Mouse (Mus musculus) heart, postnatal 4 days (tissue): ENCODE results near the gene Rpl23. TPM values are rescaled to one million over a fixed set of nuclear protein-coding genes. Genes with fewer than 3 reads are reported as not detected.
"Not testable (repeated sequence)": the region's sequence is repeated elsewhere in the genome, so short reads cannot be mapped to it uniquely, and the experiment has no call there.

Source experiments
- DNase-seq: peaks from one replicate; pipeline ENCODE4 v3.0.0; 2021
- total RNA-seq, 2 experiments: library from RNA; stranded (reverse); gene quantifications; 2 replicates each; pipeline ENCODE4 v1.2.3; 2021

Gene Rpl23
- total RNA-seq, 2 experiments from 2014 or later = 738 to 764 TPM

DNA sequence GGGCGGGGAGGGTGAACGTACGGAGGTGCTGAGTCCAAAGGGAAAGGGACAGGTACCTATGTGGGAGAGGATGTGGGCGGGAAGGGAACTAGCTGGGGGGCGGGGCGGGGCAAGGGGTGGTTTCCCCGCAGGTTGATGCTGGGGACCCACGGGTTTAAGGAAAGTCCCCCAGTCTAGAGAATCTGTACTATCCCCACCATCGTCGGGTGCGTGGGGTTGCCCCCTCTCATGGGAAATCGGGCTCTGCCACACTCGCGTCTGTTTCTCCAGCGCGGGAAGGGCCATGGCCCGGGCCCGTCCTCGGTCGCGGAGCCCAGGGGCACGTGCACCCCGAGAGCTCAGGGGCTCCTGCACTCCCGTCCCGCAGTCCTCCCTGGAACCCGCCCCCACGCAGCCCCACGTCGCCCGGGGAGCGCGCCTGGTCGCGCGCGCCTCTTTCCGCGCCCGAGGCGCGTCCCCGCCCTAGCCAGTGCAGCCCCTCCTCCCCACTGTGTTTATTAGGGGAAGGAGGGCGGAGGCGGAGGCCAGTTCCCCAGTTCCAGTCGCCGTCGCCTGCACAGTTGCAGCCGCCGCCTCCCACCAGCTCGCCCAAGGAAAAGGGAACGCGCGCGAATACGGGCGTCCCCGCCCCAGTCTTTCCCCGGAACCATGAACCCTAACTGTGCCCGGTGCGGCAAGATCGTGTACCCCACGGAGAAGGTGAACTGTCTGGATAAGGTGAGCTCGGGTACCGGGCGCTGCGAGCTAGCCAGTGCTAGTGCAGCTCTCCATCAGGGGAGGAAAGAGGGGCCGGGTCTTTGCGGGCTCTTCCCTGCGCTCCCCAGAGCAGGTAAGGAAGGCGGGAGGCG is 17.1 kb upstream of the Rpl23 start:
- peak; percentile 88 for DNase-seq

DNA sequence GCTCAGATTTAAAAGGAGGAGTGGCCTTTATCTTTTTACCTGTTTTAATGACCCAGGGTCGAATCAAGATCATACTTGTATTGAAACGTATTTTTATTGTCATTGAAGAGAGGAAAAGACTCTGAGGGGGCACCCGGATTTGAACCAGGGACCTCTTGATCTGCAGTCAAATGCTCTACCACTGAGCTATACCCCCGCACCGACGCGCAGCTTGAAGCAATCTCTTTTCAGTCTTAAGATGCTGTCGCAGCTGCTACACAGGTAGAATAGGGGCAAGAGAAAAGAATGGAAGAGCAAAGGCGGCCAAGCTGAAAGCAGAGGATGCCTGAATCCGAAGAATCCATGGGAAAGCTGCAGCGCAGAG is 16.5 kb upstream of the Rpl23 start, which contains the start of gene Lasp1:
Lasp1 (plus strand) TSS at position 219 of the 364 bp plus-strand sequence.
- DNase-seq = peak; percentile 91

DNA sequence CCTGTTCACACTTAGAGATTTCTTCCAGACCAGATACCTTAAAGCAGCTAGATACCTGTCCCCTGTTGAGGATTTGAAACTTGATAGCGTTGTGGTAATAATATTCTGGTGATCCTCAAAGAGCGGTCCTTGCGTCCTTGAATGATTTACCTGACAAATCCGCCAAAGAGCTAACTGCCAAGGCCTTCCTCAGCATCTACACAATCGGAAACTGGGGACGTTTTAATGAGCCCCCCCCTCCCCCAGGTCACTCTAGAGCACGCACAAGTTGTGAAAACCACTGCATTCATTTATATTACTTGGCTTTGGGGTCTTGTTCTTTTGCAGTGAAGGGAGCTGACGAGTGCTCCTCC is 15.8 kb upstream of the Rpl23 start:
- no peak for DNase-seq

DNA sequence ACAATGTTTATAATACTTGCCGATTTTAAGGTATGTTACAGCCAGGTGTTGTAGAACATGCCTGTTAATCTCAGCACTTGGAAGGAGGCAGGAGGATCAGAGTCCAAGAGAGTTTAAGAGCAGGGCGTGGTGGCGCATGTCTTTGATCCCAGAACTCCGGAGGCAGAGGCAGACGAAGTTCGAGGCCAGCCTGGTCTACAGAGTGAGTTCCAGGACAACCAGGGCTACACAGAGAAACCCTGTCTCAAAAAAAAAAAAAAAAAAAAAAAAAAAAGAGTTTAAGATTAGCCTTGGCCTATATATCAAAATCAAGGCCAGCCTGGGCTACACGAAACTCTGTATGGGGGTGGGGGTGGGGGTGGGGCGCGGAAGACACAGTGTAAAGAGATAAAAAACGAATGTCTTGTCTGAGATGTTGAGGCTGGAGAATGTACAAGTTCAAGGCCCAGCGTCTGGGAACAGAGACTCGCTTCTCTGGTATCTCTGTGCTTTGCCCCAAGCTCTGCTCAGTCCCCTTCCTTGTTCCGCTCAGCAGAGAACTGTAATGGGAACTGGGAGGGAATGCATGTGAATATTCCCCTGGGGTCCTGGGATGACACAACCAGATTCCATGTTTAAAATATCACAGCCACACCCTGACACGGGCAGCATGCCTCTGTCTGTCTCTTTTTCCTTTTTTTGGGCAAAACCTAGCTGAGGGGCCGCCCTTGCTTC is 15.3 kb upstream of the Rpl23 start:
- DNase-seq = no peak

DNA sequence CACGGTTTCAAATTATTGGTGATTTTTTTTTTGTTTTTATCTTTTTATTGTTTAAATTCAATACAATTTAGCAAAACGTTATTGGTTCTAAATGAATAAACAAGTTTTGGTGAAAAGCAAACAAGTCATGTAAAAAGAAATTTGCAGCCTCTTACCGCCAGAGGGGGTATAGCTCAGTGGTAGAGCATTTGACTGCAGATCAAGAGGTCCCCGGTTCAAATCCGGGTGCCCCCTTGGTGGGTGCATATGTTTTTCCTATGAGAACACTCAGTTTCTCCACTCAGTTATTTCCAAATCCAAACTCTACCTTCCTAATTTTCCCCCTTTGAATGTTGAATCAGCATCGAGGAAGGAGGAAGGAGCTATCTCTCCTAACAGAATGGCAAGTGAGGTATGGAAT is 14.7 kb upstream of the Rpl23 start:
- DNase-seq = peak; percentile 75

DNA sequence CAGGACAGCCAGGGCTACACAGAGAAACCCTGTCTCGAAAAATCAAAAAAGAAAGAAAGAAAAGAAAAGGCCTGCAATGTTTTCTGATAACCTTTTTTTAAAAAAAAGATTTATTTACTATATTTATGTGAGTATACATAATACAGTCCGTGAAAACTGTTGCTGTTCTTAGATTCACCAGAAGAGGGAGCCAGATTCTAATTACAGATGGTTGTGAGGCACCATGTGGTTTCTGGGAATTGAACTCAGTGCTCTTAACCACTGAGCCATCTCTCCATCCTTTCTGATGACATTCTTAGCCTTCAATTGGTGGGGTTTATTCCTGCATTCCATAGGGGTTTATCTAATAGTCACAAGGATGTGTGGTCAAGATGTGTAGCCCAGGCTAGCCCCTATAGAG is 10.9 kb upstream of the Rpl23 start:
- DNase-seq = peak; percentile 47

DNA sequence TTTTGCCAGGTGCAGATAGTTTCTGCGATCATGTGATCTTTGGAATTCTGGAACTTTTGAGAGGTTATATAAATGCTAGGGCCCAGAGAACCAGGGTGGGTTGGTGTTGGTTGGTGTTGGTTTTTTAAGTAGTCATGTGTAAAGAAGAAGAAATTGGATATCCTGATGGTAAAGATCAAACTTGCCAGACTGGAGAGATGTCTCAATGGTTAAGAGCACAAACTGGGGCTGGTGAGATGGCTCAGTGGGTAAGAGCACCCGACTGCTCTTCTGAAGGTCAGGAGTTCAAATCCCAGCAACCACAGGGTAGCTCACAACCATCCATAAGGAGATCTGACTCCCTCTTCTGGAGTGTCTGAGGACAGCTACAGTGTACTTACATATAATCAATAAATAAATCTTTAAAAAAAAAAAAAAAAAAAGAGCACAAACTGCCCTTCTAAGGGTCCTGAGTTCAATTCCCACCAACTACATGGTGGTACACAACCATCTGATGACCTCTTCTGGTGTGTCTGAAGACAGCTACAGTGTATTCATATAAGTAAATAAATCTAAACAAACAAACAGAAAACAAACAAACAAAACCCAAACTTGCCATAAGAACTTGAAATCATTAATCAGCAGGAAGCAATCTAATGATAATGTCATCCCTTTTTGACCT is 8.7 kb upstream of the Rpl23 start:
- DNase-seq = not testable (repeated sequence)

DNA sequence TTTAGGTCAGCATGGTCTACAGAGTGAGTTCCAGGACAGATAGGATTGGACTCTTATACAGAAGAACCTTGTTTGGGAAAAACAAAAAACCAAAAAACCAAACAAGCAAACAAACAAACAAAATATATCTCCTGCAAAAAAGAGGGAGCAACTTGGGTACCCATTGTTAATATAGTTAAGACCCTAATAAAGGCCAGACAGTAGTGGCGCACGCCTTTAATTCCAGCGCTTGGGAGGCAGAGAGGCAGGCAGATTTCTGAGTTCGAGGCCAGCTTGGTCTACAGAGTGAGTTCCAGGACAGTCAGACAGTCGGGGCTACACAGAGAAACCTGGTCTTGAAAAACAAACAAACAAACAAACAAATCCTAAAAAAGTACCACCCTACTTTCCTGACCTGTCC is 7.5 kb upstream of the Rpl23 start:
- DNase-seq = no peak

DNA sequence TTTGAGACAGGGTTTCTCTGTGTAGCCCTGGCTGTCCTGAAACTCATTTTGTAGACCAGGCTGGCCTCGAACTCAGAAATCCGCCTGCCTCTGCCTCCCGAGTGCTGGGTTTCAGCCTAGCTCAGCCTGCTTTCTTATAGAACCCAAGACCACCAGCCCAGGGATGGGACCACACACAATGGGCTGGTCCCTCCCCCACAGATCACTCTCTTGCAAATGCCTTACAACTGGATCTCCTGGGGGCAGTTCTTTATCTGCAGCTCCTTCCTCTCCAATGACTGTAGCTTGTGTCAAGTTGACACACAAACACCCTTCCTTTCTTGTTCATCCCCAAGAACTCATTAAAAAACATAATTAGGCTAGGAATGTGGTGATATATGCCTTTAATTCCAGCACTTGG is 5.7 kb upstream of the Rpl23 start:
- DNase-seq = no peak

DNA sequence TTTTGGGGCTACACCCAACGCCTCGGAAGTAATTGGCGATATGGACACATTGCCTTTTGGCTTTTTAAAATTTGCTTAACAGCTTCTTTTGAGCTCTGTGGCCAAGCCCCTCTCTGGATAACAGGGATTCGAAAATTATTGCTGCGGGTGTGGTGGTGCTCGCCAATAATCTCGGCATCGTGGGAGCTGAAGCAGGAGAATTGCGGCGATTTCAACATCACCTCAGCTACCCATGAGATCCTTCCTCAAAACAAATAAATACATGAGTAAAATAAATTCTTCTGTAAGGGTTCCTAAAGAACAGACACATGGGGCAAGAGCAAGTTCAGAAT is 293 bp upstream of the Rpl23 start:
- DNase-seq = no peak

DNA sequence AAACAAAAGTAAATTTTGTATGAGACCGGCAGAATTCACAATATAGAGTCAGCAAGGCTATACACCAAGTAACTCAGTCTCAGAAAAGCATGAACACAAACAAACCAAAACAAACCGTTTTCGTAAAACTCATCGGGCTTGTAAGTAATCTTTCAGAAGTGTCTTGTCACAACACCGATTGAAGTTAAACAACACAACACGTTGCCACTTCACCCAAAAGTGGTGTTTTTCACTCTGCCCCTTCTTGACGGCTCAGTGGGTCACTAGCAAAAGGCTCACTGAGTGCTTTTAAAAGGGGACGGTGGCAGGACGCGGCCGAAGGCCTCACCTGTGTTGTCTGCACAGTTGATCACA is 782 bp downstream of the Rpl23 start:
- DNase-seq = no peak

DNA sequence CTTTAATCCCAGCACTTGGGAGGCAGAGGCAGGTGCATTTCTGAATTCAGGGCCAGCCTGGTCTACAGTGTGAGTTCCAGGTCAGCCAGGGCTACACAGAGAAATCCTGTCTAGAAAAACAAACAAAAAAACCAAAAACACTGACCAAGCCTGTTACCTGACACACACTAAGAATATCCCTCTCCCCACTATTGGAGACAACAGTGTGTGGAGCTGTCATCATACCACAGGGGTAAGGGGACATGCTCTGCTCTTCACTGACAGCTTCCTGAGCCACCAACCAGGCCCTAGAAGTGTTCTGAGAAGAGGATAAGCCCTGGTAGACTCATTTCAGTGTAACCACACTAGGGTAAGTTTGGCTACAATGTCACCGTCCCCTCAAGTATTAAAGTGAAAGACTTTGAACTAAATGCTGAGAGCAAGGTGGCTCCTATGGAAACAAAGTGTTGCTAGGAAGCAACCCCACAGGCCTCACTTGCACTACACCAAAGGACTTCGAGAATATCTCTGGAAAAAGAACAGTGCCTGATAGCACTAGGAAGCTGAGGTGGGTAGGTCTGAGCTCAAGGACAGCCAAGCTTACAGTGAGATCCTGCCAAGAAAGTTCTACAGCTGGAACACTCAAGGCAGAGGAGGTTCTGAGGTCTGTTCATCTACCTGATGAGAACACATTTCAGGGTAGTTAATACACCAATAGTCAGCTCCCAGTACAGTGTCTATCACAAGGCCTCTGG is 2.1 kb downstream of the Rpl23 start:
- DNase-seq = no peak

DNA sequence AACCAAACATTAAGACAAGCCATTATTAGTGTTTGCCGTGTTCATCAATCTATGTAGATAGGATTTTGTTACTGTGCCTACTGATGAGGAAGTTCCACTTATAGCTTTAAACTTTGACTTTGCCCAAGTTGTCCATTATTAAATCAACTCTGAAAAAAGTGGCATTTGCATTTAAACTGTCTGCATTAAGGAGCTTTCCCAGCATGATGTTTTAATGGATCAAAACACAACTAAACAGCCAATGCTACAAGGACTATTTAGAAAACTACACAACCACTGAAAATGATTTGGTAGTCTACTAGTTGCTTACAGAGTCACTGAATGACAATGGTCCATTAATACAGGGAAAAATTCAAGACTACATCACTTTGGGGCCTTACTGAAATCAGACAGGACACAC is 3.3 kb downstream of the Rpl23 start:
- DNase-seq = no peak

DNA sequence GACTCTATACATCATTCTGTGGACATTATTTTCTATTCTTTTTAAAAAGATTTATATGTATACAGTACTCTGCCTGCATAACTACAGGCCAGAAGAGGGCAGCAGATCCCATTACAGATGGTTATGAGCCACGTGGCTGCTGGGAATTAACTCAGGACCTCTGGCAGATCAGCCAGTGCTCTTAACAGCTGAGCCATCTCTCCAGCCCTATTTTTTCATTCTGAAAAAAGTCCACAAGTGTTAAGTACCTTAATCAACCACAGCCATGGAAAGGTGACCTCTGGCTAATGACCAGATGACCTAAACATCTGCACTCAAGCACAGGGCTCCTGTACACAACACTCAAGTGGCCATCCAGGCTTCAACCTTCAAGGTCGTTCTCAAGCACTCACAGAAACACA is 5.1 kb downstream of the Rpl23 start:
- DNase-seq = peak; percentile 41

DNA sequence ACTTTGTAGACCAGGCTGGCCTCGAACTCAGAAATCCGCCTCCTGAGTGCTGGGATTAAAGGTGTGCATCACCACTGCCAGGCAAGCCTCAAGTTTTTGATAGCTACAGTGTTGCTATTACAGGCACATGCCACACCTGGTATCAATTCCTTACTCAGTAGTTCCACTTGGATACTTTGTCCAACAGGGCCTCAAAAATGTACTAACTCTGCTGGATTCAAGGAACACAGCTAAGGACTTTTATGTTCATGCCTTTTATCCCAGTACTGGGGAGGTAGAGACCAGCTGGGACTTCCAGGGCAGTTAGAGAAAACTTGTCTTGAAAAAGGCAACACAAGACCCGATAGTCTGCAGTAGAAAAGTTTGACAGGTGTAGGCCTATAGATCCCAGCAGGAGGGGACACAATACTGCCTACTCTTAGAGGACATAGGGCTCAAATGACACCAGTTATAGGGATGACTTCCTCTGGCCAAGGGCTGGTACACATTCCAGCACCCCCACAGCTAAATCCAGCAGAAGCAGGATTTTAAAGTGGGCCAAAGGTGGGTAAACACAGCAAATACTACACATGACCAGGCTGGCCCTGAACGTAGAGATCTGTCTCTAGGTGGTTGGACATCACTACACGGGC is 5.6 kb downstream of the Rpl23 start:
- no peak for DNase-seq

DNA sequence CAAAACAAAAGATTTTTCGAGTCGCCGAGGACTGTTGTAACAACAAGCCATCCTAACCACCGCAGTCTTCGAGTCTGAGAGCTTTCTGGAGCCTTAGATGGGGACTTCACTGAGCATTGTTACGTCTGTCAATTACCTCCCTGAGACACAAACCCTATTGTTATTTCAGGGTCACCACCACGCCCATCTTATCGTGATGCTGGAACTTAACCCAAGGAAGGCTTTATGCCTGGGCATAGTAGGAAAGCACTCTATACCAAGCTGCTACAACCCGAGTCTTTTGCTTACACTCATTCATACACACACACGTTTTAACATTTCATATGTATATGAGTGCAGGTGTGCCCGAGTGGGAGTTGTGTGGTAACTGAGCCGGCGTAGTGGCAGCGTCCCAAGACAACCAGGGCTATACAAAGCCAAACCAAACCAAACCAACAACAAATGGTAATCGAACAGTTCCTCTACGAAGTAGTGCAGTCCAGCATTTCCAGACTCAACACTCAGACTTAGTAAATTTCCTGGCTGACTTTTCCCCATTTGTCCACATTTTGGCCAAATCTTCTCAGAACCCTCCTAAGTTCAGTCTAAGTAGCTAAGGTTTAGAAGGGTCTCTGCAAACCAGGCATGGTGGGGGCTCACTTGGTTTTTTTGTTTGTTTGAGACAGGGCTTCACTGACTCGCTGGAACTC is 6.3 kb downstream of the Rpl23 start, which contains the start of gene 1700001P01Rik:
1700001P01Rik (minus strand) TSS at position 111 of the 689 bp plus-strand sequence.
- no peak for DNase-seq

DNA sequence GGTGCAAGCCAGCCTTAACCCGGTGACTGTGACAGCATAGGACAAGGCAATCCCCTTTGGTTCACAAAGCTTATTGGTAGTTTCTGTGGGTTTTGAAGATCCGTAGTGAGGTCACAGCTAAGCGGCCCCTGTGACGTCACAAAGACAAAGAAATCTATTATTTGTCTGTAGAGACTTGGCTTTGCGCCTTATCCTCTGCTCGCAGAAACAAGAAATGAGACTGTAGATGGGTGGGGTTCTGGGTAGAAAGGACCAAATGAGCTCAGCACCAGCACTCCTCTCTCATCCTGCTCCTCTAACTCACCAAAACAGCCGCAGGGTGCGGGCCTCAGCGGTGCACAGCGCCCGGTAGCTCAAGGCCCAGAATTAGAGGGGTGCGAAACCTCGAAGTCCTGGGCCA is 7.1 kb downstream of the Rpl23 start:
- DNase-seq = no peak

DNA sequence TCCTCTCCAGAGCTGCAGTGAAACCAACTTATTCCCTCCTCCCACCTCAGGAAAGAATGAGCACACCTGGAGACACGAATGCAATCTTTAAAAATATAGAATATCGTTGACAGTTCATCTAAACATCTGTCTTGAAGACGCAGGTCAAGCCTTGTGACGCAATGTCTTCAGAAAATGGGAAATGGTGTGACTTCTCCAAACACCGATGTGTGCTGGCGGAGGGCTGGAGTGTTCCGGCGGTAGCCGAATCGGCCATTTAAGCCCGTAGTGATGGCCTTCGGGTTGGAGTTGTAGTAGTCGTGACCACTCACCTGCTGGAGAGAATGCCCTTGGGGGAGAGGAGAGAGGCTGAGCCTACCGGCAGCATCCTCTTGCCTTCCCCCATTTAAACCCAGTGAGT is 10.8 kb downstream of the Rpl23 start:
- no peak for DNase-seq

DNA sequence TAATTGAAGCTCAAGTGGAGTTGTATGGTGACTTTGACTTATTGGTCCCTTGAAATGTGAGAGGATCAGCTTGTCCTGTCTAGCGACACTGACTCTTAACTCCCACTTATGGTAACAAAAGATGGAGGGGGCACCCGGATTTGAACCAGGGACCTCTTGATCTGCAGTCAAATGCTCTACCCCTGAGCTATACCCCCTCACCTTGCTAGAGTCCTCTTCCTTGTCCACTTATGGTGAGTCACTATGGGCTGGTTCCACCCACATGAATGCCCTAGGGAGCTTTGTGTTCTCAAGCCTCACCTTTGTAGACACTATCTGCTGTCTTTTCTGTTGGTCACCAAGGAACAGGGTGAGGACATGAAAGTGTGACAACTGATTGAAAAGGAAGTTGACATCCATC is 12.5 kb downstream of the Rpl23 start:
- DNase-seq = no peak

DNA sequence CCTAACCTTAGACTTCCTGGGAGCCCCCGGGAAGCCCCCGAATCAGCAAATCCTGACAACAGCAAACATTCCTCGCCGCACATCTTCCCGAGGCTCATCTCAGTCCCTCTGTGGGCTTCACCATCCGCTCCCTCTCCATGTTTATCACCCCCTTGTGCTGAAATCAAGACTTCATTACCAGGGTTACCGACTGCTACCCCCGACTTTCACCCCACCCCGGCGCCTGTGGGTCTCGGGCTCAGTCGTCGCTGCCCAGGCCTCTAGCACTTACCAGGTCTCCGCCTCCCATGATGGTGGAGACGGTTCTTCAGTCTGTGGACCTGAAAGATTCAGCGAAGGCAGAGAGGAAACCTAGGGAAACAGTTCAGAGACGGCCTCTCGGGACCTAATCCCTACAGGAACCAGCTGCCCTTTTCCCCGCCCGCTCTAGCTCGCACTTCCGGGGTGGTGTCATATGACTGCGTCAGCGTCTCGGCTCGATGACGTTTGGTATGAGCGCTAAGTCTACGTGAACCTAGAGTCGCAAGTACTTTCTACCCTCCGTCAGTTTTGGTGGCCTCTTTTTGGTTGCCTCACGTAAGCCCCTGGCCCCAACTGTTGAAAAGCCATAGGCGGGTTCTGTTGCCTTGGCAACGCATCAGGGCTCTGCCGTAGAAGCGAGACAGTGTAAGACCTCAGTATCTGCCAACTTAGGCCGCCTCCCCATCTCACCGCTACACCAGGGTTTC is 15.9 kb downstream of the Rpl23 start, which contains the start of gene Cwc25:
Cwc25 (minus strand) TSS at position 403 of the 728 bp plus-strand sequence.
- DNase-seq = peak; percentile 95

DNA sequence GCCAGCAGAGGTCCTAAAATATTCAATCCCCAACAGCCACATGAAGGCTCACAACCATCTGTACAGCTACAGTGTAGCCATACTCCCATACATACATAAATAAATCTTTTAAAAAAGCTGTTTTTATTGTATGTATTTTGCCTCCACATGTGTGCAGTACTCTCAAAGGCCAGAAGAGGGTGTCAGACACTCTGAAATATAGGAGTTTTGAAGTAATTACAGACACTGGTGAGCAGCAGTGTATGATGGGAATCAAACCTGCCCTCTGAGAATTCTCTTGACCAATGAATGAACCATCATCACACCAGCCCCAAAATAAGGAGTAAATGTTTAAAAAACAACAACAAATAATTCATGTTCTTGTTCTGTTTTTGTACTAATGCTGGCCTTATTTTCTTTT is 20.6 kb downstream of the Rpl23 start:
- no peak for DNase-seq
